Mouse (Mus musculus) adrenal gland, adult 8-10 months (tissue): ENCODE results near the gene Arhgap23. TPM values are rescaled to one million over a fixed set of nuclear protein-coding genes. Genes with fewer than 3 reads are reported as not detected.

Experiments used
- DNase-seq: peaks from one replicate; pipeline ENCODE4 v3.0.0; 2022
- total RNA-seq, 4 experiments: library from RNA; stranded (reverse); gene quantifications; 2 replicates each; pipeline ENCODE4 v1.2.4; 2022

The Arhgap23 gene
- total RNA-seq, 4 experiments from 2014 or later, result 23.3 to 36.4 (median 31.8) TPM

DNA sequence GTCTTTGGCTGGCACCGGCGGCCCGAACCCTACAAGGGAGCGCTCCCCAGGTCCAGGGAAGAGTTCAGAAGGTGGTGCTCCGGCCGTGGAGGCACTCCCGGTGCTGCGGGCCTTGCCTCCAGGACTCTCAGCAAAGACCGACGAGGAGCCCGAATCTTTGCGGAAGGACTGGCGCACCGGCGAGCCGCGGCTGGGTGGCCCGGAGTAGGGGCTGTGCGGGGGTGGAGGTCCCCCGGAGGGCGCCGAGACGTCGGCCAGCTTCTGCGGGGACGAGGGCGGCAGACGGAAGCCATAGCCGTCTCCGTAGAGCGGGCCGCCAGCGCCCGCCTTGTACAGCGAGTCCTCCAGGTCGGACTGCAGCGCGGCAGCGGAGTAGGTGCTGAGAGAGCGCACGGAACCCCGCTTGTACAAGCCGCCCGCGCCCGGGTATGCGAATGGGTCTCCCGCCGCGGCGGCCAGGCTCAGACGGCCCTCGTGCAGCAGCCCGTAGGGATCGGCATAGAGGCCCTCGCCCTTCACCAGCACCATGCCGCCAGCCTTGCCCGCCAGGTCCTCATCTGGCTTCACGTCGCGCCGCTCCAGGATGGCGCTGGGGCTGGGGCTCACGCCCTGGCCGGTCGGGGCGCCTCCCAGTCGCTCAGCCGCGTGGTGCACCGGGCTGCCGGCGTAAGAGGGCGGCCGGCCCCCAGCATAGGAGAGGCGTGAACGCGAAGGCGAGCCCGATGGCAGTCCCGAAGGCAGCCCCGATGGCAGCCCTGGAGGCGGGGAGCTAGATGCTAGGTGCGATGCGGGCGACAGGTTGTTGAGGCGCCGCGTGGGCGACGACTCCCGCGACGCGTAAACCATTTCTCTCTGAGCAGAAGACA is 119.3 kb downstream of the Arhgap23 start:
- DNase-seq, result no peak

DNA sequence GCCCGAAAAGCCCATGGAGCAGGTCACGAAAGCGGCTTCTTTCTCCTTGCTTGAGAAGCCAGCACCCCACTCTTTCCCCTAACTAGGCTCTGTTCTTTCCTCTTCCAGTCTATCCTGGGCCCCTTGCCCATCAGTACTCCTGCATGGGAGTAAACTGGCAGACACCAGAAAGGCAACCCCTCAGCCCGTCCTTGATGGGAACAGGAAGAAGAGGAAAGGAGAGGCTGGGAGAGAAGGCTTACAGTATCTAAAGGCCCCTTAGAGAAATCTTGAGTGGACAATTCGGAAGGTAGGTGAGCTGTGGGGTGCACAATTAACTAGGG is 119.9 kb downstream of the Arhgap23 start:
- no peak for DNase-seq

DNA sequence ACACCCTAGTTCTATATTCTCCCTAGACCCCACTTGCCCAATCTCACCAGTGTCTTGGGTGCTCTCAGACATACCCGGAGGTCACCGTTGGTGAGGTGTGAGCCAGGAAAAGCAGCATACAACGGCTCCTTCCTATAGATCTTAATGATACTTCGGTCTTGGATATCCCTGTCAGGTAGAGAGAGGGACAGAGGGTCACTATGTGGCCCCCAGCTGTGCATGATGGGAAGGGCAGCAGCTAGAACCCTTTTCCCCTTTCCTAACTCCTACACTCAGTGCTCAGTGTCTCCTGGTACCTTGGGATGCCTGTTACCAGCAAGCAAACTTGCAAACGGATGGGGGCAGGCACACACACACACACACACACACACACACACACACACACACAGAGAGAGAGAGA is 120.3 kb downstream of the Arhgap23 start:
- no peak for DNase-seq

DNA sequence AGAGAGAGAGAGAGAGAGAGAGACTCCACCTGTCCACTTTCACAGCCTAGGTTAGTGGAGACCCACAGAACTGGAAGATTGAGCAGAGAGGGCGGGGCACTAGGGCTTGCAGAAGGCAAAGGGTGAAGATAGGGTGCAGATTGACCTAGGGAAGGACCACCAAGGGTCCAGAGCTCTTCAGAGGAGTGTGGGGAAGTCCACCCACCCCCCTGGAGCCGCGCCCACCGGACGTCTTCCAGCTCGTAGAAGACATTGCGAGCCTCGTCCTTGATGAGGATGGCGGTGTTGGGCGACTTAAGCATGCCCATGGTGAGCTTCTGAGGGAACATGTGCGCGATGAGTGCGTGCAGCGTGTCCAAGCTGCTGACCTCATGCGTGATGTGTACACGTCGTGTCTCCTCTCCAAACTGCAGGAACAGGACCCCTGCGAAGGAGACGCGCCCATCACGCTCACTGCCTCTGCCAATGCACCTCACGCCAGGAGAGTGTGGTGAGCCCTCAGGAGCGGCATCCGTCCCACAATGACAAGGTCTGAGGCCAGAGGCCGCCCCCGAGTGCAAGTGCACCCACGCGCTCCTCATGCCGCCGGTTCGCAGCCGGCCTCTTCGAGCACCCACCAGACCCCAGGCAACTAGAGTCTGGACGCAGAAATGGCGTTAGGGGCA is 120.9 kb downstream of the Arhgap23 start:
- no peak for DNase-seq

DNA sequence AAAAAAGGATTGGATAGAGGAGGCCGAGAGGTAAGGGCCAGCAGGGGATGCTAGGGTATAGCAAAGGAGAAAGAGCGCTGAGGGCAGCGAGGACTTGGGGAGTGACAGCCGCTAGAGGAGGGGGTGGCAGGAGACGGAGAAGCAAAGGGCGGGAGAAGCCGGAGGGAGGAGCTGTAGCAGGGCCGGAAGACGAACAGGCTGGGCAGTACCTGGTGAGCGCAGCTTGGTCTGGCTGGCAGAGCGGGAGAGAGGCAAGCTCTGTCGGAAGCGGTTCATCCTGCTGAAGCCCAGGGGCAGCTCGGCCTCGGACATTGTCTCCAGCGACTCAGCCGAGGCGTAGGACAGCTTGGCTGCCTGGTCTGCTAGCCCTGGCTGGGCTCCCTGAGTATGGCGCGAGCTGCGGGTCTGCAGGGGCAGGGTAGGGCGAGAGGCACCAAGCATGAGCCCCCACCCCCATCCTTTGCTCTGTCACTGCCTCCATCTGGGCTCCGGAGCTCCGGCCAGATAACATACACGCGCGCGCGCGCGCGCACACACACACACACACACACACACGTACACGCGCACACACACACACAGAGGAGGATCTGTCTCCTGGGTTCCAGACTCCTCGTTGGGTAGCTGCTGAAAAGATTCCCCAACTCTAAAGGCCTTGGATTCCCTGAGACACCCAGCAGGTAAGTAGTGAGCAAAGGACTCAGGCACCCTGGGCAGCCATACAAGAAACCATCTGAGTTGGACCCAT is 121.7 kb downstream of the Arhgap23 start:
- no peak for DNase-seq

DNA sequence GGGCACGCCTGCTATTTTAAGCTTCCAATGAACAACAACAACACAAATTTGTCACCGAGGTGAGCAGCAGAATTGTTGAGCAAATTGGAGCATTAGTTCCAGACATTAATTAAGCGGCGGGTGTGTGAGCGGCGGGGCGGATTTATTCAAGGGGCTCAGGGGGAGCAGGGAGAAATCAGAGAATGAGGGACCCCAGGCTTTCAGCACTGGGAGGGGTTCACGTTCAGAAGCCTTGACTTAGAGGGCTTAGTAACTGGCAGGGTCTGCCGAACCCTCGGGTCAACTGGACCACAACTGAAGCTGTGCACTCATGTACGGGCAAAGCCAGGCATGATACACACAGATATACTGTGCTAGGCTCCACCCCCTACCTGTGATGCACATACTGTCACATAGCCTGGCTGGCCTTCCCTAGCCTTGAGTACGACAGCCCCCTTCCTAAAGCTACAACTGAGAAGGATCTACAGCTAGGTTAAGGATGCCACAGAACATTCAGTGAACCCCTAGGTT is 122.3 kb downstream of the Arhgap23 start:
- no peak for DNase-seq

DNA sequence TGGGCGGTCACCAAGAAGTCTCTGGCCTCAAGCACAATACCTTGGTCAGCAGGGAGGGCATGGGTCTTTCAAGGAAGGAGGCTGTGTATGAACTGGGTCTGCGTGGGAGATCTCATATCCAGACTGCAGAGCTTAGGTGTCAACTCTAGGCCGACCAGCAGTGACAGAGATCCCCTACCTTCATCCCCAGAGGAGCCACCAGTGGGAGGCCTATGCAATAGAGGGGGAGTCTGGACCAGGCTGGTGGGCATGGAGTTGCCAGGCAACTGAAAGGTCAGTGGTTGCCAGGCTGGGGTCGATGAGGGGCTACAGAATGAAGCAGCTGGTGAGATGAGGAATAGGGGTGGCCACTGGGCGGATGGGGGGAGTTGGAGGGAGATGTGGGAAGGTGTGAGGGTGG is 124.3 kb downstream of the Arhgap23 start:
- no peak for DNase-seq

DNA sequence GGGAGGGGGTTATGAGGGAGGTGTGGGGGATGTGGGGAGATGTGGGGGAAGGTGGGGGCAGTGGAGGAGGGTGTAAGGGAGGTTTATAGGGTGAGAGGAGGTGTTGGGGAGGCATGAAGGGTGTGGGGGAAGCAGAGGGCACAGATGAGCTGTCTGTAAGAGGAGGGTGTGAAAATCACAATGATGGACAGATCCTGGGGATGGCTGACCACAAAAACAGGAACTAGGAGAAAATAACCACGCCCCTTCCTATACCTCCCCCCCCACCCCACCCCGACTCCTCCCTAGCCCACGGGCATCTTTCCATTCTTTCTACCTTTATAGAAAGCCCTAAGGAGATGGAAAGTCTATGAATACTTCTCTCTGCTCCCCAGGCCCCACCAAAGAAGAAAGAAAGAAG is 124.8 kb downstream of the Arhgap23 start:
- DNase-seq, result no peak

DNA sequence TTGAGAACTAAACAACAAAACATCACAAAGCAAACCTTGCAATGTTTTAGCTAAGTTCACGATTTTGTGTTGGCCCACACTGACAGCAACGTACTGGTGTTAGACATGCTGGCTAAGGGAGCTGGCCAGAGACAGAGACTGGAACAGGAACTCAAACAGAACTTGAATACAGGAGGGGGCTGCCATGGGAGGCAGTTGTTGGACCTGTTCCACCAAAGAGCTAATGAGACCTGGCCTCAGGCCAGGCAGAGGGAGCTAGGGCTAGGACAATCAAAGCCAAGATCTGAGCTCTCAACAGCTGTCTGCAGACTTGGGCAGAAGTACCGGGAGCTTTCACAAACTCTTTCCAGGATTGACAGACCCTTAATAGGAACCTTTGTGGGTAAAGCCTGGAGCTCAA is 125.3 kb downstream of the Arhgap23 start:
- no peak for DNase-seq

DNA sequence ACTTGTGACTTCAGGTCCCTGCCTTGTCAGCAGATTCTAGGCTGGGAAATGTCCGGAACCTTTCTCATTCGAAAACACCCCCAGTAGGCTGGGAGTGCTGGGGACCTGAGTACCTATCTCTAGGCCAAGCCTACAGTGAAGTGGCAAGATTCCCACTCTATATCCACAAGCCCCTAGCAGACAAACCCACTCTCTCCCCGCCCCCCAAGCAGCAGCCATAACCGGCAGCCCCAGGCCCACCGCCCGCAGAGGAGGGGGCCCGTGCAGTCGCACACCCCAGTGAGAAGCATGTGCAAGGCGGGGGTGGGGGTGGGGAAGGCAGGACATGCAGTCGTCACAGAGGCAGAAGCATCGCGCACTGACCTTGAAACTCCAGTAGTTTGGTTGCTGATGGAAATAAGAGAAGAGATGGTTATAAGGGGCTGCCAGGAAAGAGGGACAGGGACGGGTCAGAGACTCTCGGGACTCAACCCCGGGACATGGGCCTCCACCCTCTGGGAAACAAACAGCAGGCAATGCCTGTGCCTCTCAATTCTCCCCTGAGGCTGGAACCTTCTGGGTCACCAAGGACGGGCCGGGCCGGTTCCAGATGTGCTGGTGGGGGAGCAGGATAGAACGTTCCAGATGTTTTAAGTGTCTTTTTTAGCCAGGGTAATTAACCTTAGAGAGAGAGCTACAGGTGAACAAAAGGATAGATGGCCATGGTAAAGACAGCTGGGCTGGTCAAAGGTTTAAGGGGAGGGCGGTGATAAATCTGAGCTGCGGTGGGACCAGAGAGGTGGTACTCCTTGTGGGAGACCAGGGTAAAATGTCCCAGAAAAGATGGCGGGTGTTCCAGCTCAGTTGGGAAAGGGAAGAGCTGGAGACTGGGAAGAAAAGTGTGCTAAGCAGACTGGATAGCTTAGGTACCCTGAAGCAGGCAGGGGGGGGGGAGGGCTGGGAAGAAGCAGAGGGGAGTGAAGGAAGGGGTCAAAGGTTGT is 127.1 kb downstream of the Arhgap23 start:
- DNase-seq, result no peak

DNA sequence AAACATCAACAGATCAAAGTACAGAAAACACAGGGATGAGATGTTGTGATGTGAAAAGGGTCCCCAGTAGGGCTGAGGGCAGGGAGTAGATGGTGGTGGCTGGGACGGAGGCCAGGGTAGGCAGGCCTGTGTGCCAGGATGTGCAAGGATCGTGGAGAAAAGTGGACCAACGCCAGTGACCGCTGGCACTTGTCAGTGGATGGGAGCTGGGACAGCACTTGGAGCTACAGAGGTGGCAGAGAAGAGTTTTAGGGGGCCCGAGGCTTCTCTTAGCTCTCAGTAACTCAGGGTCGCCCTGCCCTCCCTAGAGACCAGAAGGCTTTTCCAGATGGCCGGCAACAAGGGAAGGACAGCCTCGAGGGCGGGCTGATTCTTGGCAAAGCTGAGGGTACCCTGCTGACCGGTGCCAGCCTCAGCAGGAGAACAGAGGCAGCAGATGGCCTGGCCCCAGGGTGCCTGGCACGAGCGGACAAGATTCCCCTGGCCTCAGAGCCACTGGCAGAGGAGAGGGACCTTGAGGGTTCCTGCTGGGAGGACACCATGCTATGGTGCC is 127.9 kb downstream of the Arhgap23 start:
- DNase-seq, result no peak

DNA sequence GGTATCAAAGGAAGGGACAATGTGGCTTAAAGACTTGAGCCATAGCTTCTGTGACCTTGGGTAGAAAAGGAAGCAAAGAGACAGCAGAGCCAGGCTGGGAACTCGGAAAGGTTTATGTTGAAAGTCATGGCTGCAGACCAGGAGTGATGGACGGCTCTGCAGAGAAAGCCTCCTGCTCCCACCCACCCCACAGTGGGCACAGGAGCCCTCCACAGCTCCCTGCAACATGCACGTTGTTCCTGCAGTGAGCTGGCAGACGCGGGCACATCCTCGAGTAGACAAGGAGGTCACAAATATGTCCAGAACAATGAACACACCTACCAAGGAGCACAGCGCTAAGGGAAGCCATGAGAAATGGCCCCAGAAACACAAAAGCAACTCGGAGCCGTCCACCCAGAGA is 128.6 kb downstream of the Arhgap23 start:
- no peak for DNase-seq

DNA sequence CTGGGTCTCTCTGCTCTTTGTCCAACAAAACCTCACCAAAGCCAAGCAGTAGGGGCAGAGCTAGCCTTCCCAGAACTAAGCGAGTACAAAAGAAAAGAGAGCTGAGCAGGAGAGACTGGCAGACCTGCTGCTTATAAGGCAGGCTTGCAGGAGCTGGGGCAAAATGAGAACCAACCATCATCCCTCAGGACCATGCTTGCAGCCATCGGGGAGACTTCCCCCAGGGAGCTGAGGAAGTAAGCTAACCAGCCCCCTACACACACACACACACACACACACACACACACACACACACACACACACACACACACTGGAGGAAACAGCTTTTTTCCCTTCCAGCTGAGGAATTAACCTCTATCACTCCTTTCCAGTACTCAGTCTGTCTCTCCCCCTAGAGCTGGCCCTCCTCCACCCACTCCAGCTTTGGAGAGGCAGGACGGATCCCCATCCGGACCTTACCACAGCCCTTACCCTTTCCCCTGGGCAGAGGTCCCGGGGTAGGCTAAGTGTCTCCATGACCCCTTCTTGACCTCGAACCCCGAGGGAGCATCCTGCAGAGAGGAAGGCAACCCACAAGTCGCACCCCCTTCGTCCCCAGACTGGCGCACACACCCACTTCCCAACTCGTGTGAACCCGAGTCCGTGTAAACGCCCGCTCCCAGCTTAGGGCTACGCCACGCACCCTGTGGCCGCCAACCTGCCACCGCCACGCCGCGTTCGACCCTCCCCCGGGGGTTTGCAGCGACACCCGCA is 130.7 kb downstream of the Arhgap23 start:
- no peak for DNase-seq

DNA sequence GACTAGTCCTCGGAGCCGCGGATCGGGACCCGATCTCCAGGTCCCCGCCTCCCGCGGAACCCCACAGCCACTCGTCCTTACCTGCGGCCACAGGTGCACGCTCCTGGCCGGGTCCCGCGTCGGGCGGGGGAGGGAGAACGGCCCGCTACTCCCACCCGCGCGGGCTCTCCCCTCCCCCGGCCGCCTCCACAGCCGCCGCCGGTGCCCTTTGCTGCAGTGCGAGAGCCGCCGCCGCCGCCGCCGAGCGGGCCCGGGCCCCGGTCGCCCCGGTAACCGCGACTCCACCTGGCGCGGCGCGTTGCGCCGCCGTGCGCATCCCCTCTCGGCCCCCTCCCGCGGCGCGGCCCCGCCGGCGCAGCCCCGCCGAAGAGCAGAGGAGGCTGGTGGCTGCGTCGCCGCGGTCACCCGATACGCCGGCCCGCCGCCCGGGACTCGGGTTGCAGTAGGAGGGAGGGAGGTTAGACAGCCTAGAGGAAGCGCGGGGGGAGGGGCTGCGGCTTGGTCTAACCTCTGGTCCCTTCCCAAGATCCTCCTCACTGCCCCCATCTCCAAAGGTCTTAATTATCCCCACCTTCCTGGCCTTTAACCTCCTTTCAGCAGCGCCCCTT is 131.6 kb downstream of the Arhgap23 start:
- DNase-seq, result no peak

DNA sequence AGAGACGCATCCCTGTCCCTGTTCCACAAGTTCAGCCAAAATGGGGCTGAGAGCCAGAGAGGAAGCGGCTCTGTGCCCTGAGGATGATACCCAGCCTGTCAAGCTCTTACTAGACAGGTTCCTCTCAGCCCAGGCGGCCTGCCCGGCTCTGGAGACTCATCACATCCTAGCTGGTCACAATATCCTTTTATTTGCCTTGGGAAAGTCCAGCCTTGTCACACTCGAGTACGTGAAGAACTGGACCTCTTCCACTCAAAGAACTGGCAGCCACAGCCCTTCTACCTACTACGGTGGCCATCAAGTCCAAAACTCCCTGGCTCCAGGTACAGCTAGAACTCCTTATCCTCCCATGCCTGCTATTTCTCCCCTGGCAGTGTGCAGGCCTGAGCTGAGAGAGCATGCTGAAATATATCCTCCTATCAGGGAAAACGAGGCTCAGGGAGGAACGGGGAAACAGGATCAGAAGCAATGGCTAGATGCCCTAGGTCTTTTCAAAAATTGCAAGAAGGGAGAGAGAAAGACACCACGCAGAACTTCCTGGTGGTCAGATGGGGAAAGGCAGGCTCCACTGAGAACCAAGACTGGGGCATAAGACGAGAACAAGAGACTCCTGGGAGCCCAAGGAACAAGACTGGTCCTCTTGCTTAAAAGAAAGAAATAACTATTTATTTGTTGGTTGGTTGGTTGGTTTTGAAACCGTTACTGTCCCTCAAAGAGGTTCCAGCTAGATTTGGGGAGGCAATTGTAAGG is 132.8 kb downstream of the Arhgap23 start:
- no peak for DNase-seq

DNA sequence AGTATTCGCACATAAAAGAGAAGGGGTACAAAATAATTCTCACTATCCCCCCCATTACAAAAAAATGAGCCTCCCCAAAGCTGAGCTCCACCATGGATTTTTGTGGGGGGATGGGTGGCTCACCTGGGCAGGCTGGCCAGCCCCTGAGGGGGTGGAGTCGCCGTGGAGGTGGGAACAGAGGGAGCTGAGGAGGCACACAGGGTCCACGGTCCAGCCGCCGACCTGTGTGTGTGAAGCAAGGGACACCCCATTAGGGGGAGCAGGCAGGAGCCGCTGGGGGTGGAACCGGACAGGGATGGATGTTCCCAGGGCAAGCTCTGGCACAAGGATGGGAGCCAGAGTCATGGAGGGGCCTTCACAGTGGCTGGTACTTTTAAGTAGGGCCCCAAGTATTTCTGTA is 133.4 kb downstream of the Arhgap23 start:
- DNase-seq, result no peak
